Mouse (Mus musculus) granulocyte monocyte progenitor cell, adult 5-6 weeks (primary cell): ENCODE data around the gene Ppt2. TPM values are rescaled to one million over a fixed set of nuclear protein-coding genes. Genes with fewer than 3 reads are reported as not detected.

Source experiments
- total RNA-seq, 2 experiments: library from RNA; stranded (forward) in 1 of 2; stranded (reverse) in 1 of 2; fragments of 200-712, 200-1000 nt in 1 of 2; fragments of >200 nt in 1 of 2; fragmentation: Nextera tagmentation in 1 of 2; gene quantifications; 2 replicates each; pipeline ENCODE4 v1.2.3; 2014 to 2017

Ppt2 gene
- total RNA-seq, 2 experiments from 2014 or later = 23.3 to 41.9 TPM

Other genes starting within 250 kb of the Ppt2 start
- gene BC051142, start 229.7 kb downstream of the Ppt2 start, total RNA-seq (2014; fragmentation: Nextera tagmentation) = not detected in 2 replicates
- gene BC051142, start 229.7 kb downstream of the Ppt2 start, total RNA-seq (2017) = 0.21 TPM in 1 of 2 replicates, not detected in the other
- gene Btnl4, start 151.2 kb downstream of the Ppt2 start, total RNA-seq (2014; fragmentation: Nextera tagmentation) = not detected in 2 replicates
- not detected in 2 replicates for gene Btnl4, start 151.2 kb downstream of the Ppt2 start, total RNA-seq (2017)
- gene Btnl6, start 111.2 kb downstream of the Ppt2 start, total RNA-seq (2014; fragmentation: Nextera tagmentation) = not detected in 2 replicates
- gene Btnl6, start 111.2 kb downstream of the Ppt2 start, total RNA-seq (2017) = not detected in 2 replicates
- gene Notch4, start 64.2 kb downstream of the Ppt2 start, total RNA-seq (2014; fragmentation: Nextera tagmentation) = 0.17 and 0.43 TPM in 2 replicates
- gene Notch4, start 64.2 kb downstream of the Ppt2 start, total RNA-seq (2017) = 0.31 and 0.52 TPM in 2 replicates
- 64.1 and 75.3 TPM in 2 replicates for gene Gpsm3, start 38.7 kb downstream of the Ppt2 start, total RNA-seq (2014; fragmentation: Nextera tagmentation)
- gene Gpsm3, start 38.7 kb downstream of the Ppt2 start, total RNA-seq (2017) = 11.5 and 23.4 TPM in 2 replicates
- 21.1 and 29.7 TPM in 2 replicates for gene Pbx2, start 37.2 kb downstream of the Ppt2 start, total RNA-seq (2014; fragmentation: Nextera tagmentation)
- gene Pbx2, start 37.2 kb downstream of the Ppt2 start, total RNA-seq (2017) = 25.1 and 34.4 TPM in 2 replicates
- 1.3 and 1.9 TPM in 2 replicates for gene Ager, start 30.6 kb downstream of the Ppt2 start, total RNA-seq (2014; fragmentation: Nextera tagmentation)
- 1.3 and 2.0 TPM in 2 replicates for gene Ager, start 30.6 kb downstream of the Ppt2 start, total RNA-seq (2017)
- gene Rnf5, start 24.8 kb downstream of the Ppt2 start, total RNA-seq (2014; fragmentation: Nextera tagmentation) = 52.2 and 64.9 TPM in 2 replicates
- gene Rnf5, start 24.8 kb downstream of the Ppt2 start, total RNA-seq (2017) = 13.8 and 15.2 TPM in 2 replicates
- gene Agpat1, start 24.2 kb downstream of the Ppt2 start, total RNA-seq (2014; fragmentation: Nextera tagmentation) = 36.6 and 50.1 TPM in 2 replicates
- gene Agpat1, start 24.2 kb downstream of the Ppt2 start, total RNA-seq (2017) = 19.1 and 19.3 TPM in 2 replicates
- gene Egfl8, start 12.5 kb downstream of the Ppt2 start, total RNA-seq (2014; fragmentation: Nextera tagmentation) = 2.1 TPM in 1 of 2 replicates, not detected in the other
- not detected in 2 replicates for gene Egfl8, start 12.5 kb downstream of the Ppt2 start, total RNA-seq (2017)
- gene Prrt1, start 1.0 kb upstream of the Ppt2 start, total RNA-seq (2014; fragmentation: Nextera tagmentation) = 0.88 TPM in 1 of 2 replicates, not detected in the other
- not detected in 2 replicates for gene Prrt1, start 1.0 kb upstream of the Ppt2 start, total RNA-seq (2017)
- 2.9 and 10.3 TPM in 2 replicates for gene Fkbpl, start 16.3 kb upstream of the Ppt2 start, total RNA-seq (2014; fragmentation: Nextera tagmentation)
- 12.4 and 21.8 TPM in 2 replicates for gene Fkbpl, start 16.3 kb upstream of the Ppt2 start, total RNA-seq (2017)
- 38.3 and 42.5 TPM in 2 replicates for gene Atf6b, start 18.6 kb upstream of the Ppt2 start, total RNA-seq (2014; fragmentation: Nextera tagmentation)
- gene Atf6b, start 18.6 kb upstream of the Ppt2 start, total RNA-seq (2017) = 31.9 and 44.6 TPM in 2 replicates
- gene Tnxb, start 42.0 kb upstream of the Ppt2 start, total RNA-seq (2014; fragmentation: Nextera tagmentation) = not detected in 2 replicates
- gene Tnxb, start 42.0 kb upstream of the Ppt2 start, total RNA-seq (2017) = not detected in 2 replicates
- gene C4b, start 115.4 kb upstream of the Ppt2 start, total RNA-seq (2014; fragmentation: Nextera tagmentation) = 0.23 TPM in 1 of 2 replicates, not detected in the other
- gene C4b, start 115.4 kb upstream of the Ppt2 start, total RNA-seq (2017) = 0.09 TPM in 1 of 2 replicates, not detected in the other
- not detected in 2 replicates for gene Cyp21a1, start 176.1 kb upstream of the Ppt2 start, total RNA-seq (2014; fragmentation: Nextera tagmentation)
- not detected in 2 replicates for gene Cyp21a1, start 176.1 kb upstream of the Ppt2 start, total RNA-seq (2017)
- gene Stk19, start 208.4 kb upstream of the Ppt2 start, total RNA-seq (2014; fragmentation: Nextera tagmentation) = 24.0 and 47.6 TPM in 2 replicates
- 23.1 and 29.0 TPM in 2 replicates for gene Stk19, start 208.4 kb upstream of the Ppt2 start, total RNA-seq (2017)
- gene Dxo, start 208.5 kb upstream of the Ppt2 start, total RNA-seq (2014; fragmentation: Nextera tagmentation) = 28.3 and 50.7 TPM in 2 replicates
- 30.2 and 32.1 TPM in 2 replicates for gene Dxo, start 208.5 kb upstream of the Ppt2 start, total RNA-seq (2017)
- 31.1 and 48.4 TPM in 2 replicates for gene Skiv2l, start 221.7 kb upstream of the Ppt2 start, total RNA-seq (2014; fragmentation: Nextera tagmentation)
- 29.3 and 43.9 TPM in 2 replicates for gene Skiv2l, start 221.7 kb upstream of the Ppt2 start, total RNA-seq (2017)
- 53.3 and 54.5 TPM in 2 replicates for gene Nelfe, start 221.9 kb upstream of the Ppt2 start, total RNA-seq (2014; fragmentation: Nextera tagmentation)
- gene Nelfe, start 221.9 kb upstream of the Ppt2 start, total RNA-seq (2017) = 37.1 and 57.3 TPM in 2 replicates
- gene Cfb, start 234.0 kb upstream of the Ppt2 start, total RNA-seq (2014; fragmentation: Nextera tagmentation) = not detected in 2 replicates
- not detected in 2 replicates for gene Cfb, start 234.0 kb upstream of the Ppt2 start, total RNA-seq (2017)